Mouse (Mus musculus) intestine, embryonic 14.5 days (tissue): ENCODE measurements around the gene Ccdc51. TPM values are rescaled to one million over a fixed set of nuclear protein-coding genes. Genes with fewer than 3 reads are reported as not detected.
A peak's percentile ranks its signal among the peaks of the same experiment; 100 is the strongest.

ENCODE experiments used
- ATAC-seq: fragments of 200-750 bp; cut with Nextera tagmentation; replicated peaks from 2 replicates; pipeline ENCODE4 v1.8.0; 2017; ENCODE audit warnings: low read depth, moderate number of reproducible peaks, moderate TSS enrichment, moderate library complexity; ENCODE audit not compliant: low FRiP score, low TSS enrichment
- DNase-seq: peaks from one replicate; pipeline ENCODE4 v3.0.0-alpha.2; 2018; ENCODE audit warnings: low spot score
- H3K27ac ChIP-seq: fragments of 300-500 bp; sonication (generic); 2 replicates; pipeline ENCODE4 v1.5.1; 2014; ENCODE audit warnings: low read depth, mild to moderate bottlenecking, control low read depth
- H3K27me3 ChIP-seq: fragments of 300-500 bp; sonication (generic); replicated peaks from 2 replicates; pipeline ENCODE4 v1.6.1; 2014; ENCODE audit warnings: low read length, control low read depth; ENCODE audit not compliant: control insufficient read depth, insufficient read depth
- H3K36me3 ChIP-seq: fragments of 300-500 bp; sonication (generic); 2 replicates; pipeline ENCODE4 v1.6.1; 2014; ENCODE audit warnings: low read length, control low read depth; ENCODE audit not compliant: control insufficient read depth, insufficient read depth
- H3K4me1 ChIP-seq: fragments of 300-500 bp; sonication (generic); replicated peaks from 2 replicates; pipeline ENCODE4 v1.6.1; 2014; ENCODE audit warnings: low read length, control low read depth, mixed read lengths; ENCODE audit not compliant: control insufficient read depth, insufficient read depth
- H3K4me2 ChIP-seq: fragments of 300-500 bp; sonication (generic); 2 replicates; pipeline ENCODE4 v1.6.1; 2014; ENCODE audit warnings: low read length
- H3K4me3 ChIP-seq: fragments of 300-500 bp; sonication (generic); 2 replicates; pipeline ENCODE4 v1.5.1; 2014; ENCODE audit warnings: low read depth, low read length, control low read depth, mixed read lengths
- H3K9ac ChIP-seq: fragments of 300-500 bp; sonication (generic); 2 replicates; pipeline ENCODE4 v1.6.1; 2014; ENCODE audit warnings: mild to moderate bottlenecking, low read length
- H3K9me3 ChIP-seq: fragments of 300-500 bp; sonication (generic); 2 replicates; pipeline ENCODE4 v1.6.1; 2016; ENCODE audit warnings: low read length, control low read depth; ENCODE audit not compliant: control insufficient read depth
- WGBS: fragments of 180-500 bp; shearing (Covaris S2); extraction: QIAGEN DNeasy Blood & Tissue Kit; methylation state at CpG from one replicate; pipeline ENCODE4 v1.1.7; 2014; 5-methylcytosine and 5-hydroxymethylcytosine counted together
- polyA plus RNA-seq: library from polyadenylated mRNA; unstranded; fragments of >200 nt; fragmentation: Nextera tagmentation; extraction: Ambion mirVana; gene quantifications from 2 replicates; pipeline ENCODE4 v1.2.1, GENCODE M21; 2014

The Ccdc51 gene
- polyA plus RNA-seq, 1 experiment from 2014 or later = 12.9 TPM

DNA sequence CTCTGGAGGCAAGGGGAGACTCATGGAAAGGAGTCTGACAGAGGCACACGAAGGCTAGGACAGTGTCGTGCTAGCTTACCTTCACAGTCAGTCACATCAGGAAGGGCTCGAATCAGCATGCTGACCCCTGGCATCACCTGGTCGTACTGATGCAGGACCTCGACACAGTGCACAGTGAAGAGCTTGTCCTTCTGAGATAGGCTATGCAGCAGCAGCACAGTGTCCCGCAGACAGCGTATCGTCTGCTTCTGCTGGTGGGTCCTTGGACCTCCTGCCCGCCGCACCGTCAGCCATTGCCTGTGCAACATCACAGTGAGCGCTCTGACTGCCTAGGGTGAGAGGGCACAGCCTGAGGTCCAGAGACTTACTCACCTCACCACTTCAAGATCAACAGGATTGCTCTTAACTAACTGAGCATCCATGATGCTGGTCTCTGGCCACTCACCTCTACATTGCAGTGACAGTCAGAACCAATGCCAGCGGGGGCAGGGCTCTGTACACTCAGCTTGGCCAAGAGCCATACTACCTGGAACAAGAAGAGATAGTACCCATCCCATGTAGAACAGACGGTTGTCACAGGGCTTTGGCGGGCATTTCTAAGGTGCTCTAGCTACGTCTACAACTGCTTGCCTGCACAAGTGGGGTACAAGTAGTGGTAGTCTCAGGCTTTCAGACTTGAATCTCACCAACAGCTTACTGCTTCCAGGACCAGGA lies 22.0 kb upstream of the Ccdc51 start:
- Histone ChIP-seq H3K4me1 (peaks cover 8% of the 10 kb centered on the region), H3K4me3 (no peak overlapping the region), H3K27ac (no peak overlapping the region), H3K9me3 (no peaks in the 10 kb centered on the region), H3K9ac (no peak overlapping the region), H3K36me3 (peaks cover 68% of the 10 kb centered on the region), H3K27me3 (no peaks in the 10 kb centered on the region), H3K4me2 (no peak overlapping the region)
- ATAC-seq (no peak), DNase-seq (no peak)
- WGBS = 91% methylated on average over 16 of the region's 16 CpGs

DNA sequence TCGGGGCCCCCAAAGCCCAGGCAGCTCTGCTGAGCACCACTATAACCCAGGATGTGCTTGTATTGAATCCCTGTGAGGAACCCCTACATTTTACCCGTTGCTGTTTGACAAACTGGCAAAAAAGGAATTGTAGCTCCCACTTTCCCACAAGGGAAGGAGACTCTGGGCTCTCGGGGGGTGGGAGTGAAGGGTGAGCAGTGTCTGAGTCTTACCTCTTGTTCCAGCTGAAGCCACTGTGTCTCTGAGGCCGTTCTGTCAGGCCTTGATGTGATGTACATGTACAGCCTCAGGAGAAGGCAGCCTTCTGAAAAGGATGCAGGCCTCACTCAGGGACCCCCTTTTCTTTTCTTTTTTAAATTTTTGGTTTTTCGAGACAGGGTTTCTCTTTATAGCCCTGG lies 21.4 kb upstream of the Ccdc51 start:
- Histone ChIP-seq H3K4me1 (peaks cover 6% of the 10 kb centered on the region), H3K36me3 (peaks cover 73% of the 10 kb centered on the region), H3K4me2 (no peak overlapping the region), H3K4me3 (no peak overlapping the region), H3K27me3 (no peaks in the 10 kb centered on the region), H3K9me3 (no peaks in the 10 kb centered on the region), H3K9ac (no peak overlapping the region), H3K27ac (no peak overlapping the region)
- 85% methylated on average over 5 of the region's 5 CpGs for WGBS
- ATAC-seq (no peak), DNase-seq (no peak)

- peaks cover 89% of the 10 kb centered on the region for H3K36me3 ChIP-seq
- H3K4me2 ChIP-seq = no peak overlapping the region
- no peak overlapping the region for H3K4me3 ChIP-seq
- ATAC-seq = no peak
- WGBS = 94% methylated on average over 3 of the region's 3 CpGs
- H3K27ac ChIP-seq = no peak overlapping the region
- DNase-seq = no peak
- no peaks in the 10 kb centered on the region for H3K27me3 ChIP-seq
- no peaks in the 10 kb centered on the region for H3K9me3 ChIP-seq
- H3K9ac ChIP-seq = no peak overlapping the region
- H3K4me1 ChIP-seq = peaks cover 7% of the 10 kb centered on the region
Observed at GRCm38 (mm10) chr9:109068095-109068735, 14.1 kb upstream of the Ccdc51 start.

DNA sequence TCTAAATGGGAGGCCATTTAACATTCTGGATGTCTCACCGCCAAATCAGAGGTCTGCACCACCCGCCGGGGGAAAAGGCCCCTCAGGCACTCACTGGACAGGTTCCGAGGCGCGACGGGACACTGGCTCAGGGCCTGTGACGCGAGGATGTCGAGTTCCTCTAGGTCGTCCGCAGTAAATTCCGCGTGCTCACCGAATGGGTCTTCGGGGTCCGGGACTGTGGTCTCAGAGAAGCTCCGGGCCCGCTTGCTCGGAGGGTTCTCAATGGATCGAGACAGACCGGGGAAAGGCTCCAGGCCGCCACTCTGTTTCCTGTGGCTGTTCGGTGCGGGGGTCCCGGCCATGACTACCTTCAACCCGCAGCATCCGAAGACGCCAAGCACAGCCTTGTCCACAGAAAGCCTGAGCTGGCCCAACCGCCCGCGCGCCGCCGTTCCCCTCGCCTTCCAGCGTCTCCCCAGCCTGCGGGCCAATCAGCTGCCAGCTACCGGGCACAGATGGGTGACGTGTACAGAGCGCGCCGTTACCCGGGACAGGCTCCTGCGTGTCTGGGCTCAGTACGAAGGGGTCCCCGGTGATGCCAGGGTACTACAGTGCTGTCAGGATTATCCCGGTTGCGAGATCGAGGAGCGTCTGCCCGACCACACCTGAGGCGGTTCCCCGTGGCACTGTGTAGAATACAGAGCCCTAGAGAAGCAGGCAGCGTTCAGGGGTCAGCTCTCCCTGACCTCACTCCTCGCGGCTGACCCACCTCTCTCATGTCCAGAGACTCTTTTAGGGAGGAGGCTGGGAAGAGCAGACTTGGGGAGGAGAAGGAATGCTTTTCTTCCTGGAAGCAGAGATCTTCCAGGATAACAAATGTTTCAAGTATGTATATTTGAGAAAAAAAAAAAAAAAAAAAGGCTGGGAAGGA lies 8.4 kb upstream of the Ccdc51 start, which contains the start of gene Atrip:
Gene Atrip (minus strand): TSS at position 464 of the 913 bp plus-strand sequence.
- H3K9ac ChIP-seq = peak within 1 kb of the TSS; percentile 80
- no peaks in the 10 kb centered on the region for H3K9me3 ChIP-seq
- peak; percentile 98 for ATAC-seq
- peaks cover 12% of the 10 kb centered on the region for H3K4me1 ChIP-seq
- peak within 1 kb of the TSS; percentile 88 for H3K4me3 ChIP-seq
- H3K4me2 ChIP-seq = peak within 1 kb of the TSS; percentile 74
- peak within 1 kb of the TSS; percentile 64; the same call in 1 of the 2 replicates for H3K27ac ChIP-seq
- peak; percentile 96 for DNase-seq
- WGBS = under 1% methylated on average over 57 of the region's 57 CpGs
- no peaks in the 10 kb centered on the region for H3K27me3 ChIP-seq
- H3K36me3 ChIP-seq = peaks cover 39% of the 10 kb centered on the region

- H3K4me2 ChIP-seq = no peak overlapping the region
- 95% methylated on average over 3 of the region's 3 CpGs for WGBS
Observed at GRCm38 (mm10) chr9:109080516-109080915, 1.8 kb upstream of the Ccdc51 start.

DNA sequence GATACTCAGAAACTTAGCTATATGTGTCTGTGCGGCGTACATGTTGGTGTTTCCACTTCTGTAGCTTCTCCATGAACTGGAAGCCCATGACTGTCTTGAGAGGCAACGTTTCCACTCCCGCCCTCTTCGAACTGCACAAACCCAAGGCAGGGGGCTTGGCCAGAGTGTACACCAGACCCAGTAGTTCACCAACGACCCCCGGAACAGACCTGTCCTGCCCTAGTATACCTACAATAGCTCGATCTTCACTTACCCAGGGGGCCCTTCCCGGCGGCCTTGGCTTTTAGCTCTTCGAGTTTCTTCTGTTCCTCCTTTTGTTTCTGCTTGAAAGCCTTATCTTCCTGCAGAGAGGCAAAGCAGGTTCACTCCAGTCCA lies 557 bp upstream of the Ccdc51 start:
- peak overlapping the region; percentile 87 for H3K4me2 ChIP-seq
- no peaks in the 10 kb centered on the region for H3K9me3 ChIP-seq
- H3K36me3 ChIP-seq = peaks cover 20% of the 10 kb centered on the region
- WGBS = 4% methylated on average over 11 of the region's 11 CpGs
- H3K27me3 ChIP-seq = no peaks in the 10 kb centered on the region
- peak overlapping the region; percentile 36; the same call in 1 of the 2 replicates for H3K27ac ChIP-seq
- H3K9ac ChIP-seq = peak overlapping the region; percentile 68
- ATAC-seq (no peak), DNase-seq (no peak)
- H3K4me1 ChIP-seq = peaks cover 20% of the 10 kb centered on the region
- peak overlapping the region; percentile 77 for H3K4me3 ChIP-seq

More at GRCm38 (mm10) chr9:109080516-109080915, 1.8 kb upstream of the Ccdc51 start:
- H3K9ac ChIP-seq = no peak overlapping the region
- H3K27ac ChIP-seq = no peak overlapping the region
- H3K27me3 ChIP-seq = no peaks in the 10 kb centered on the region
- H3K4me3 ChIP-seq = no peak overlapping the region
- DNase-seq (no peak), ATAC-seq (no peak)
- peaks cover 20% of the 10 kb centered on the region for H3K4me1 ChIP-seq
- no peaks in the 10 kb centered on the region for H3K9me3 ChIP-seq
- peaks cover 20% of the 10 kb centered on the region for H3K36me3 ChIP-seq

DNA sequence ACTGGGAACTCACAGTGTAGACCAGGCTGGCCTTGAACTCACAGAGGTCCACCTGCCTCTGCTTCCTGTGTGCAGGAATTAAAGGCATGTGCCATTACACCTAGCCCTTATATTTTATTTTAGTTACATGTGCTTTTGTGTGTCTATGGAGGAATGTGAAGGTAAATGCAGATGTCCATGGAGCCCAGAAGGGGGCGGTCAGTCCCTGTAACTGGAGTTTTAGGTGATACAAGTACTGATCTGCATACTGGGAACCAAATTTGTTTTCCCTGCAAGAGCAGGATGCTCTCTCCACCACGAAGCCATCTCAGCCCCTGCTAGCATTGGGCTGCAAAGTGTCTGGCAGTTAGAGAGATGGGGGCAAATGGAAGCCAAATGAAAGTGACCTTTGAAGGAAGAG lies 2.6 kb downstream of the Ccdc51 start:
- peaks cover 20% of the 10 kb centered on the region for H3K4me1 ChIP-seq
- no peak overlapping the region for H3K4me3 ChIP-seq
- no peak overlapping the region for H3K4me2 ChIP-seq
- ATAC-seq (no peak), DNase-seq (no peak)
- no peaks in the 10 kb centered on the region for H3K27me3 ChIP-seq
- WGBS = 20% methylated on average over 2 of the region's 2 CpGs
- H3K36me3 ChIP-seq = peaks cover 5% of the 10 kb centered on the region; the same call in 1 of the 2 replicates
- H3K9ac ChIP-seq = no peak overlapping the region
- no peaks in the 10 kb centered on the region for H3K9me3 ChIP-seq
- no peak overlapping the region for H3K27ac ChIP-seq

- ATAC-seq (0 out of 2 replicates have a peak, but pooled peaks have one; percentile 18), DNase-seq (no peak)
- no peaks in the 10 kb centered on the region for H3K9me3 ChIP-seq
- 14% methylated on average over 5 of the region's 5 CpGs for WGBS
- no peaks in the 10 kb centered on the region for H3K27me3 ChIP-seq
- H3K27ac ChIP-seq = no peak overlapping the region
- no peak overlapping the region for H3K4me3 ChIP-seq
- no peak overlapping the region for H3K4me2 ChIP-seq
- peaks cover 6% of the 10 kb centered on the region for H3K4me1 ChIP-seq
- peaks cover 22% of the 10 kb centered on the region; the same call in 1 of the 2 replicates for H3K36me3 ChIP-seq
- H3K9ac ChIP-seq = no peak overlapping the region
Observed at GRCm38 (mm10) chr9:109087987-109088386, 5.7 kb downstream of the Ccdc51 start.
